Mouse (Mus musculus) monocyte, adult 2 months (primary cell): ENCODE measurements around the gene Diaph3.
"Not testable (repeated sequence)": the region's sequence is repeated elsewhere in the genome, so short reads cannot be mapped to it uniquely, and the experiment has no call there.

Experiments
- DNase-seq, 2 experiments: peaks; one replicate each; pipeline ENCODE4 v3.0.0; 2022; ENCODE audit warnings: low spot score in 2 of 2, low read depth in 1 of 2

The Diaph3 gene

DNA sequence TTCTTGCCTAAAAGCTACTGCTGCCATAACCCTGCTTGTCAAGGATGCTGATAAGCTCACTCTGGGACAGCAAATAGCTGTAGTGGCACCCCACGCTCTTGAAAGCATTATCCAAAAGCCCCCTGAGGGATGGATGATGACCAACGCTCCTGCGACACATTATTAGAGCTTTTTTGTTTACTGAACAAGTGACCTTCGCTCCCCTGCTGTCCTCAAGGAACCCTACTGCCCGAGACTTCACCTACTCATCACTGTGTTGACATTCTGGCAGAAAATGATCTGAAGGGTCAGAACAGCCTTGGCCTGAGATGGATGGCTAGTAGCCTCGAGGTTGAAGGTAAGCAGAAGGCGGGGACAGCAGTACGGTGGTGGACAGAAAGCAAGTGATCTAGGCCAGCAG is 56.1 kb downstream of the Diaph3 start:
- DNase-seq: not testable (repeated sequence)

DNA sequence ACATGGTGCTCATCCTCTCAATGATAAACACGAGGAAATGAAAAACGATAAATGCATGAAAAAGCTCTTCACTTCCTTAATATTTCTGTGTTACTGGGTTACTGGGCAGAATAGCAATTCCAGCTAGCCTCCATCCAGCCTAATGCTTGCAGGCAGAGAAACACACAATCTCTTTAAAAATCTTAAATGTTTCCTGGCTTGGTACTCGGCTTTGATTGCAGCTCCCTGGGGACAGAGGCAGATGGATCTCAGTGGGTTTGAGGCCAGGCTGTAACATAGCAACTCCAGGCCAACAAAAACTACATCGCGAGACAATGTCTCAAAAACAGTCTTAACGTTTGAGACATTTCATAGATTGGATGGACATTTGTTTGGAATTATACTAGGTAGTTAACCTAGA is 57.1 kb downstream of the Diaph3 start:
- no peak for DNase-seq

DNA sequence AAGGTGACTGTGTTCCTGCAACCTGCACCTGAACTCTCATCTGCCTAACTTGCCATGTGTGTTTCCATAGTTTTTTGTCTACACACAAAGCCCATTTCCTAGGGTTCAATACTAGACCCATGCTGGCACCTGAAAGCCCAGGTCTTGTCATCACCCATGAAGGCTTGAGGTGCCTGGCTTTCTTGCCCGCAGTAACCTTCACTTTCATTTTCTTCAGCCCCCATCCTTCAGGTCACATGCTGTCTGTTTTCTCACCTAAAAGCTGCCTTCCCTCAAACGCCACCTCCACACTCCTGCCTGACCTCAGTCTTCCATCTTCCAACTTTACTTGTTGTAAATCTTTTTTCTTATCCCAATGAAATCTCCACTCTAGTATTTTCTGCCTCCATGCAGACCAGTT is 61.3 kb downstream of the Diaph3 start:
- no peak for DNase-seq

DNA sequence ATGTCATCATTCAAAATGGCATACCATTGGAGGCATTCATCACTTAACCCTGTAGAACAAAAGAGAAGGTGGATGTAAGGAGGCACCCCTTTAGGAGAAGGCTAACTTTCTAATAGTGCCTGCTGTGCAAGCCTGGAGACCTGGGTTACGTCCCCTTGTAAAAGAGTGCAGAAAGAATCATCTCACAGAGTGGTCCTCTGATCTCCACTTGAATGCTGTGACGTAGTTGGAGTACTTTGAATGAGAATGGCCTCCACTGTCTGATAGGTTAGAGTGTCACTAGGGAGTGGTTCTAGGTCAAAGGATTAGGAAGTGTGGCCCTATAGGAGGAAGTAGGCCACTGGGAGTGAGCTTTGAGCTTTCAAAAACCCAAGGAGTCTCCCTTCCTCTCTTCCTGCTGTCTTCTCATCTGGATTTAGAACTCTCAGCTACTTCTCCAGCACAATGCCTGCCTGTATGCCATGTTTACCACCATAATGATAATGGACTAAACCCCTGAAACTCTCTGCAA is 66.0 kb downstream of the Diaph3 start:
- DNase-seq: no peak

DNA sequence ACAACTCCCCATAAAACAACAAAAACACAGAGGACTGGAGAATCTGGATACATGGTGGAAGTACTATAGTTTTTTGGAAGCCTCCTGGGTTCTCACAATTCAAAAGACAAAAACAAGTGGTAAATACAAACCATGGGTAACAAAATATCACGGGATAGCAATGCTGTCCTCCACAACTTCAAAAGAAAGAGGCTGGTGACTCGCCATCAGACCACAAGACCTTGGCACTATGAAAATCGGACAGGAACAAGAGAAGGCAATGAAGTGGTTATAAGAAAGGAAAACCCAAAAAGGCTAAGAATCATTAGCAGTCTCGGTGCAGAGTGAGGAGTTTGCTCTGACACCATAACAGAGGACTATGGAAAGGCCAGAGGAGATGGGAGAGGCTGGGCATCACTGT is 76.8 kb downstream of the Diaph3 start:
- DNase-seq: no peak

DNA sequence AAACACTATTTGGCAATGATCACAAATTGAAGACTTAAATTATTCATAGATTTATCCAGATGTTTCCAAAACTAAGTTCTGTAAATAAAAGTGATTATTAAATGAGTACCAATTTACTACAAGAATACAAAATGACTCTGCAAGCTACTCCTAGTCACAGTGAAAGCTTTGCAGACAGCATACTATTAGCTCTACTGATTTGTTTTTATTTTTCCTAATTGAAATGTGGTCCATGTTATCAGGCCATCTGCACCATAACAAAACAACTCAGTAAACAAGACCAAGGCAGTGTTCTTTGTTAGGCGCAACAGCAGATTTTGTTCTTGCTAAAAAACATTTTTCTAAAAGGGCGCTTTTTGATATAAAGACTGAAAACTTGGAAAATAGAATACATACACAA is 84.9 kb downstream of the Diaph3 start:
- no peak for DNase-seq

DNA sequence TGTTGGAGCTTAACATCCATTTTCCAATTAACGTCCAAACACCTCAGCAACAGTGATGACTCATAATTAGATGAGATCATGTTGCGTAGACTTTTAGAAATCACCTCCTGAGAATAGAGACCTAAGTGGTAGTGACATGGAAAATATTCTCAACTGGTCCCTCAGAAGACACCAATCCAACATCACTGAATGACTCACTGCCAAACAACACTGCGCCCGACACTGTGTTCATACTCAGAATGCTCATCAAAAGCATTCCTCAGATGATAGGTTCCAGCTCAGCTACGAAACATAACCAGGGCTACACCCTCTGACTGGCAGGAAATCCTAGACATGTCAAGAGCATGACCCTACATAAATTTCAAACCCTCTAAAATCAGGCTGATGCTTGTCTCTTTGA is 89.8 kb downstream of the Diaph3 start:
- no peak for DNase-seq

DNA sequence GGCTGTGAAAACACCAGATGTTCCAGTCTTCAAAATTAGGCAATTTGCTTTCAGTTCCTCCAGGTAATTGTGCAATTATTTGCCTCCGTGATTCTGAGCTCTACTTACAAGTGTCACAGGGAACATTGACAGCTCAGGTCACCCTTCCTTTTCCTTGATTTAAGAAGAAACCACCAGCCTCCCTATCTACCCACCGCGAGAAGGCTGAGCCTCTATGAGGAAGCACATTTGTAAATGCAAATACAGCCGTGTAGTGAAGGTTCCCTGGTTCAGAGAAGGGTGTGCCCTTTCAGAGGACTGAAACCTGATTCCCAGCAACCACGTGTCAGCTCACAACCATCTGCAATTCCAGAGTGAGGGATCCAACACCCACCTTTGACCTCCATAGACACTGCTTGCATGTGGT is 96.6 kb downstream of the Diaph3 start:
- peak in 1 of 2 experiments; percentile 9 for DNase-seq

DNA sequence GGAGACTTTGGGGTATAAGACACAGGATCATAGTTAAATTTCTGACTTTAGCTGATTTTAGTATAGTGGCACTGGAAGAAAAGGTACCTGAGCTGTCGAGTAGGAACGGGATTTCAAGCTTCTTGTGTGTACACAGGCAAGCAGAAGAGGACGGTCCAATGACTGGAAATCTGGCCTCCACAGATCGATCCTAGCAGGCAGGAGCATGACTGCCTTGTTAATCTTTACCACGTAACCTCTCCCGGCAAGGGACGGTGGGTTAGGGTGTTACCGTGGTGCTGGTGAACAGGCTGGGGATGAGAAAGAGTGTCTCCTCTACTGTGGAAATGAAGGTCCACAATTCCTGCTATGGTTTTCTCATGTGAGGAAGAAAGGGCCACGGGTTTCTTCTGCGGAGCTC is 120.8 kb downstream of the Diaph3 start:
- DNase-seq: no peak

DNA sequence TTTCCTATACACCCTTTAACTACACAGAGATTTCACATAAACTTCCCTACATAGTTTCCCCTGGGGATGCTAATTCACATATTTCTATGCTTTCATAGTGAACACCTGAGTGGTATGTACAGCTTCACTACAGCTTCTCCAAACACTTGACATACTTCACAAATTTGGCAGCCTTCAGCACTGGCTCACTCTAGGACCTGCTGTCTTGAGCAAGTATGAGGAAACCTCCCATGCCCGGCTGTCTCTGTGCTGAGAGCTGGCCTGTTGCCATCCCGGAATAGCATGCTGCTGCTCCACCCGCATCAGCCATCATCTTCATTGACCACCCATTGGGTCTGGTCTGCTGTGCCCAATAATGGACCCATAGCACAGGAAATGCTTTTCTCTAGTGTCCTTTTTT is 121.3 kb downstream of the Diaph3 start:
- no peak for DNase-seq

DNA sequence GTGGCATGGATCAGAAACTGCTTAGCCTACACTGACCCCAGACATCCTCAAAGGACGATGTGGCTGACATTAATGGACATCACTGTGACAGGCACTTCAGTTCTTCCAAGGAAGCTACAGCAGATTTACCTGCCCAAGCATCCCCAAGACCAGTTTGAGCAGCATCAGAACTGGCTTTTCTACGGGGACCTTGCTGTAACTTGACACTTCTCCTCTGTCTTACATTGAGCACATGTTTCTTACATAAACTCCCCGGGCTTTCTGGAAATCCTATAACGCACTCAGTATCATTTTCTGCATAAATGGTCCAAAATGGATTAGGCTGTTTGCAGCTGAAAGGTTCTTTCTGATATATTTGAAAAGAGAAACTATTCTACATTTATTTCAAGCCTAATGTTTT is 143.7 kb downstream of the Diaph3 start:
- no peak for DNase-seq

DNA sequence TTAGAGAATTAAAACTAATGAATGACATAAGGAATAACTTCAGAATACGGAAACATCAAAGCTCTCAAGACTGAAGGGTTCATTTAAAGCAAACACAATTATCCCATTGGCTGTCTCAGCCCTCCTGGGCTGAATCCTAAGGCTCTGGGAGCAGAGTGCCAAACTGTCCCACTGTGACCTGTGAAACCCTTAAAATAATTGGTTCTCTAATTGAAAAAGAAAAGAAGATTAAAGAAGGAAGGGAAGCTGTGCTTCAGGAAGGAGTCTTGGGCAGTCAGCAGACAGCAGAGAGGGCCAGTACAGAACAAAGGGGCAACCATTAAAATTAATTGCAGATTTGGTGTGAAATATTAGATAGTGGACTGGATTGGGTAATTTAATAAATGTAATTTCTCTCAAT is 189.9 kb downstream of the Diaph3 start:
- DNase-seq: no peak

DNA sequence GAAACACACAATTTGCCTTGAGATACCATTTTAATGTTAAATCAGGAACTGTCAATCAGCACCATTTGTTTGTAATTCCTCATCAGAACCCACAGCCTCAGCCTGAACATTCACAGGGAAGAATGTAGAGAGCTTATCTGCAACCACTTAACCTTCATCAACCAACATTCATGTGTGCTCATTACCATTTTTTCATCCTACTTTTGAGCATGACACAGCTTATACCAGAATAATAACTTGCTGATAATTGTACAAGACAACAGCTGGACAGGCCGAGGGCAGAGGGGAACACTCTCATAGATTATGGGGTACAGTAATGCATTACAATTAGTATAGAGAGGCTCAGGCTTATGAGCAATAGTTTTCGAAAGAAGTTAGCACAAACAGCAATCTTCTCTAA is 203.1 kb downstream of the Diaph3 start:
- DNase-seq: no peak

DNA sequence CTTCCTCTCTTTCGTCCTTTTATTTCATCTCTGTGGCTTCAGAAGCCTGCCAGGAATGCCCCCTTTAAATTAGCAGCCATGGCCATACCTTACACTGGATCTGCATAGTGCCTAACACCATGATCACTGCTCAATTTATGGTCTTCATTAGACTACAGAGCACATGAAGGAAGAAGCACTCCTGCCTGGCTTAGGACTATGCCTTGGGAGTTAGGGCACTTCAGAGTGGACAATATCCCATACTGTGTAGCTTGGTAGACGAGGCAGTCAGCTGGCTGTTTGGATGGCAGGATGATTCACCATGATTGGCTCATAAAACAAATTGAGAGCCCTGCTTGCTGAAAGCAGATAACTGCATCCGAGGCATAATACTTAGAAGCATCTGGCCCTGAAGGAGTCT is 204.6 kb downstream of the Diaph3 start:
- no peak for DNase-seq

DNA sequence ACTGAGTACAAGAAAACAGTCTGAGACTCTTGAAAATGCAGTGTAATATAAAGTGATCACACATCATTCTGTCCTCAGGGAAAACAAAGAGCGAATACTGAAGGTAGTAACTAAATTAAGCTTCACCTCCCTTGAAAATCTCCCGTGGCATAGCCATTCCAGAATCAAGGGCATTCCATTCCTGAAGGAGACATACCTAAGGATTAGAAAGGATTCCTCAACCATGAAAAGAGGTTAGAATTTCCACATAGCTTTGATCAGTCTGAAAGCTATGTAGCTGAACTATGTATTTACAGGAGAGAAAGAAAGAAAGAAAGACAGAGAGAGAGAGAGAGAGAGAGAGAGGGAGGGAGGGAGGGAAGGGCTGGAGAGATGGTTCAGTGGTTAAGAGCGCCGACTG is 210.3 kb downstream of the Diaph3 start:
- no peak for DNase-seq

DNA sequence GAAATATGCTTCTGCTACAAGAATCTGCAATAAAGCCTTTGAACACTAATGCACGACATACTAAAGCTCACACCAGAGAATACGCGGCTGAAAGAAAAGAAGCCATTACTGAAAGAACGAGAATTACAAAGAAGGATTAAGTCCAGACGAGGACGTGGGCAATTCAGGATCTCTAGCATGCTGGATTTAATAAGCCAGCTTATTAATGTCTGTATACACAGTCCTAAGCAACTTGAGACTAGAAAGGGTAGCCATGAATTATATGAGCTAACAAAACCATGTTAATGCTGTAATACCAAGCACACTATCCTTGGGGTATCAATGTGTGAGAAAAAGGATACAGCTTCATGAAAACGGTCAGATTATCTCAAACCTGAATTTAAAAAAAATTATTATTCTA is 214.2 kb downstream of the Diaph3 start:
- DNase-seq: no peak

DNA sequence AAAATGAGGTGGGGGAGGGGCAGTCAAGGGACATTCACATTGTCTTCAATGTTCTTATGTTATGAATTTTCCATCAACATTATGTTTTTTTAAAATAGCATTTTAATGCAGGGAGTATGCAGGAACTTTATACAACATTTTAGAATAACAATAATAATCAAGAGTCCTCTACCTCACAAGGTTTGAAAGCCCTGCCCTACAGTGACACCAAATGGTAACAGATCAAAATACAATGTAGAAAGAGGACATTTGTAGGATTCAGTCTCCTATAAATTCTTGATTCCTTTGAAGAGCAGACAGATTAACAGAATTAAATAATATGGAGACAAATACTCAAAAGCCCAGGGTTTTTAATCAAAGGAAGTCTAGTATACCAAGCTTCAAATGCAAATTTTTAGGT is 242.1 kb downstream of the Diaph3 start:
- DNase-seq: no peak

DNA sequence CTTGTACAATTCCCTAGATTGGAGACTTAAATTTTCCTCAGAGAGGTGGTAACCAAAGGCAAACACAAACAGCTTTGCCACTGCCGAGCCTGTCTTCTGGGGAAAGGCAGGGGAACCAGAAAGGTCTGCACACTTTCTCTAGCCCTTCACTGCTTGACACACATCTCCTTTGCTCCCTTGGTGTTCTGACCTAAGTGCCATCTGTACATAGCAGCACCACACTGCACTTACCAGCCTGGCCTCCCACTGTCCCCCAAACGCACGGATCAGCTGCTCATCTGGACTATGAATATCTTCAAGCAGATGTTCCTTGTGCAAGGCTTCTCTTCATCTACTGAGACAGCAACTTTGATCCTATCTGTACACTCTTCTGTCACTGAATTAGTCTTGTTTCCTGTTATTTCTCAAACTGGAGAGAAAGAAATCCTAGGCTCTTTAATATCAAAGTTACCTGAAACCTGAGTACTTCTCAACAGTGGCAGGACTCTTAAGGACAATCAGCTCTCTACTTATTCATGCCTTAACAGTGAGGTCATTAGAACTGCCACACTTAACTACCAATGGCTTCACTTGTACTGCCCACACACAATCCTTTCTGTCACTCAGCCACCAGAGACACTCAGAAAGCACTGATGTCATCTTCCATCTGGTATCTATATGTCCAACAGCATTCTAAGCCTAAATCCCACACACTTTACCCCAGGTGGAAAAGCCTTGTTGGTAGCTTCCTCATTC is 251.8 kb downstream of the Diaph3 start:
- DNase-seq: no peak

DNA sequence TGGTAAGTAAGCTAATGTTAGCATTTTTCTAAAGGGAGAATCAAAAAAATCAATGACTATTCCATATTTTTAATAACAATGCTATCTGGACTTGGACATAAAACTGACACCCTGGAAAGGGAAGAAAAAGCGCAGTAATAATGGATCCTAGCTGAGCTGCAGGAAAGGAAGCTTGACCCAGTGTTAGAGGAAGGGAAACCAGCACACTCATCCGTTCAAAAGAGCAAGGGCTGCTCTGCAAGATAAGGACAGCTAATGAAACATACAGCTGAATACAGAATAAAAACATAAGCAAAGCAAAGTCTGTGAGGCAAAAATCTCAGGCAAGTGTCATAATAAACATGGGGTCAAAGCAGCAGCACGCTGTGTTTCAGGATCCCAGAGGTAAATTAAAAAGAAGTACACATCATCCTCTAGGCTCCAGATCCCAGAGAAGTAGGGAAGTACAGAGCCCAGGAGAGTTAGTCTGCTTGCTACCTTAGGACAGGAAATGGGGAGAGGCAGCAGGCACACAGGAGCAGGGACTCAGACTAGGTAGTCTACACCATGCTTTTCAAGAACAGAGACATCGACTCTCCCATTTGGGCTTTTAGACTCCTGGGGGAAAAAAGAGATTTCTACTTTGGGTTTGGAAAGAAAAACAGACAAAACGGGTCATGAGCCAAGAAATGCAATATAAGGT is 255.5 kb downstream of the Diaph3 start:
- no peak for DNase-seq

DNA sequence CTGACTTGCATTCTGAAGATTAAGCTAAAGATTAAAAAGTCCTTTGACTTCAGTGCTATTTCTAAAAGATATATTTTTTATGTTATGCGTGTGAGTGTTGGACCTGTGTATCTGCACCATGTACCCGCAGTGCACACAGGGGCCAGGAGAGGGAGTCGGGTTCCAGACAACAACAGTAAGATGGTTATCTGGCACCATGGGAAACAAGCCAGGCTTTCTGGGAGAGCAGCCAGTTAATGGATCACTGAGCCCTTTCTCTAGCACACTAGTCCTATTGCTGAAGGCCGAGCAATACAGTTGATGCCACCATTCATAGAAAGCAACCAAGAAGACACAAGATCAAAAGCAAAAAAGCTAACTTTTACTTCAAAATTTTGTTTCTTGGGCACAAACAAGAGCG is 271.5 kb downstream of the Diaph3 start:
- no peak for DNase-seq

DNA sequence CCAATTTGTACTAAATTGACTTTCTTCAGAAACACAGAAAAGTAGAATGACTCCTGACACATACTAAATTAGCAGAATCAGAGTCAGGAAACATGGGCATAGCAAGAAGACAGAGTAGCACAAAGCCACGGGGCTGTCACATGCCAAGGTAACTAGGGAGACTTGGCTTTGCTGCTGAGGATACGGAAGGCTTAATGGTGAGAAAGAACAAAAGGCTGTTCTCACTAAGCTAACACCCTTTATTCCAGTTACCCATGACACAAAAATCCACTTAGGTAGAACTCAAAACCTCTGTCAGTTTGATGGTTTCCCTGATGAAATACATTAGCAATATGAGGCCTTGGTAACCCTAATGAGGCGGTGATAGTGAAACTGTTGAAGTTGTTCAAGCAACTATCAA is 273.9 kb downstream of the Diaph3 start:
- no peak for DNase-seq

DNA sequence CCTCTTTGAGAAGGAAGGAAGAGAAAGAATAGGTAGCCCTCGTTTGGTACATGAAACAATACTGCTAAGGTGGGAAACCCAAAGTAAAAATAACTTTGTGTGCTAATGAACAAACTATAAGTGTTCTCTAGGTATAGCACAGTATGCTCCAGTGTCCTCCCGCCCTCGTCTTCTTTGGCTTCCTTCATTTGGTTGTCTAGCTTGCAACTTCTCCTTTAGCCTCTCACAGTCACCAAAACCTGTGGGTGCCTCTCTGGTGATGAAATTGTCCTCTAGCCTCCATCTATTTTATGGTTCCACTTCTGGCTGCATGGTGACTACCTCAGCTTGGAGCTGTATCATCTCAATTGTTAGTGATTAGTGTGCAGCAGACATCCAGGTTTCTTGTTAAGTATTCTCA is 277.0 kb downstream of the Diaph3 start:
- no peak for DNase-seq
